Mouse (Mus musculus): Measurements from ENCODE around the gene Gsto1.

DNA sequence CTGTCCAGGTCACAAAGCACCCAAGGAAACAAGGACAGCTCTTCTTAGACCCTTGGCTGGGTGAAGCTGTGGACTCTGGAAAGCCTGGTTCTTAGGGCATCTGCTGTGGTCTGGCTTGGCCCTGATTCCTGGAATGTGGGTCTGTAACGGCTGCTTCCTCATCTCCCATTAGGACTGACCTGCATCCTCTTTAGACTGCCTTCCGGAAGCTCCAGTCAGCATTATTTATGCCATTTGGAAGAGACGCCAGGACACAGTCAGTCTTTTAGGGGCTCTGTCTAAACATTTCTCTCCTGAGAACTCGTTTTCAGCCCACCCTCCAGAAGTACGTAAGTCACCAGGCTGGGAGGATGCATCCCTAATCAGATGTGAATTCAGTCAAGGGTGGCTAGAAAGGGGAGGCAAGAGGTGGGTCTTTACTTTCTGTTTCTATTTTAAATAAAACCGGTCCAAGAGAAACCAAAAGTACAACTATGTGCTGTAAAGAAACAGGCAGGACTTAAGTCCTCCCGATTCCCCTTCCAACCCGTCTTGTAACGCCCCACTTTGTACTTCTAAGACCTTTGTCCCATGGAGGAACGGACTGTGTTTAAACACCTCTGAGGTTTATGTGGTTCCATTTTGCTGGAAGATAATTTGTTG is 35.8 kb downstream of the Gsto1 start:
- TF ChIP-seq POLR2A (IDR thresholded peaks at IDR 0.05; ENCODE audit: extremely low read depth, insufficient read depth, low read length) (no peak), CTCF (IDR thresholded peaks at IDR 0.05; ENCODE audit: low read depth, low read length) (no peak)

Measured in liver, adult 2 months (tissue).